Mouse (Mus musculus) adrenal gland, postnatal 25 days (tissue): ENCODE measurements around the gene Arhgef3. TPM values are rescaled to one million over a fixed set of nuclear protein-coding genes. Genes with fewer than 3 reads are reported as not detected.

Source experiments
- DNase-seq: peaks from one replicate; pipeline ENCODE4 v3.0.0; 2021; ENCODE audit warnings: mixed read lengths
- total RNA-seq: library from RNA; stranded (reverse); gene quantifications from 2 replicates; pipeline ENCODE4 v1.2.3, GENCODE M21; 2021

Gene Arhgef3
- total RNA-seq, 1 experiment from 2014 or later: 47.8 TPM

DNA sequence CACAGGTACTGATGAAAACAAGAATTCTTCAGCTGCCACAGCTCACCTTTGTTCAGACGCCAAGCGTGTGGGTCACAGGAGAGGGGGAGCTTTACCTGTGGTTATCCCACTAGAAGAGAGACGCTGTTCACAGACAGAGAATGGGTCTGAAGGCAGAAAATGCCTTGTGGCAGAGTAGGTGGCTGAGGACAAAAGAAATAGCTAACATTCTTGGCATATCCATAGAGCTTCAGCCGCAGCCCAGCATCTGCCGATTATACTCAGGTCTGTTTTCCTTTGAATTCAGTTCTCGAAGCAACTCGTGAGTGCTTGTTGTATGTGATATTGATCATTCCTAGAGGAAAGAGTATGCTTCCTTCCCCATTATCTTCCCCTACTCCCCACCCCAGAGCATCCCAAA is 204.7 kb downstream of the Arhgef3 start:
- DNase-seq: no peak

DNA sequence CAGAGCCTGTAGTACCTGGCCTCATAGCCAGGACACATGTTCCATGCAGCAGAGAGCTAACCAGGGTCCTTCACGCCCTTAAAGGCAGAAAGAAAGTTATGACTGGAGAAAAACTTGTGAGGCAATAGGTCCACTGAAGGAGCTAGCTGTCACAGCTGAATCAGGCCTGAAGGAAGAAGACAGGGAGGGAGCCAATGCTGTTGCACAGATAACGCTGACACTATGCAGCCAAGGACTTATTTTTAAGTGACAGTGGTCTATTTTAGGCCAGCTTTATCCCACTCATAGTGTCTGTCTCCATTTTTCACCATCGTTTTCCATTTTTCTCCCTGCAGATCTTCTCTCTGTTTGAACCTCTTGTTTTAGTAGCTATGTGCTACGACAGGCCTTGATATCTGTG is 207.3 kb downstream of the Arhgef3 start:
- no peak for DNase-seq

DNA sequence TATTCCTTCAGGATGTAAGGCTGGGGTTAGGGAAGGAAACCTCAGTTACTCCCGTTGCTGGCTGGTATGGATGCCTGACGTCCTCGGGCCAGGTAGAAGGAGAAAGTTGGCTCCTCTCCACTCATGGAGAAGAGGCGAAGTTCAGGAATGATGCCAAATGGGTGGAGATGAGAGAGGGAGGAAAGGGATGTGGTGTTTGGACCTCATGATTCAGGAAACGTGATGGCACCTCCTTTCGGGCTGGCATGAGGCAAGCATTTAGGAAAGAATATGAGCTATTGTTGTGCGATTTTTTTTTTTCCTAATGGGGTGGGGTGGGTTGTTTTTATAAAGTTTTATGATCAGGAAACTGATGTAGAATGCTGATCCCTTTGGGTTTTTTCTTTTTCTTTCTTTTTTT is 210.0 kb downstream of the Arhgef3 start:
- DNase-seq: no peak

DNA sequence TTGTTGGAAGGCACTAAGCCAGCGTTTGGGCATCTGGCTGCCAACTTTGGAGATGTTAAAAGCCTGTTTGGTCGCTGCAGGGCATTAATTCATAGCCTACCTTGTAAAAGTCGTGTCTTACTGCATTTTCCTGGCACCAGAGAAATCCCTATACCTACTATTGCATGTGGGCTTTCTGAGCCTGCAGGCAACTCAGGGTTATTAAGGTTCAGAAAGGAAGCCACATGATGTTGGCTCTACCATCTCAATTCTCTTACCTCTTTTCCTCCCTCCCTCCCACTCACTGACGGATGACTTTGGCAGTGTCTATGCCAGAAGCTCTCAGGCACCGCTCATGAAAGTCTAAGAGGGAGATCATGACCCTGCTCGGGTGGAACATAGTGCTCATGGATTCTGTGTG is 210.8 kb downstream of the Arhgef3 start:
- no peak for DNase-seq

DNA sequence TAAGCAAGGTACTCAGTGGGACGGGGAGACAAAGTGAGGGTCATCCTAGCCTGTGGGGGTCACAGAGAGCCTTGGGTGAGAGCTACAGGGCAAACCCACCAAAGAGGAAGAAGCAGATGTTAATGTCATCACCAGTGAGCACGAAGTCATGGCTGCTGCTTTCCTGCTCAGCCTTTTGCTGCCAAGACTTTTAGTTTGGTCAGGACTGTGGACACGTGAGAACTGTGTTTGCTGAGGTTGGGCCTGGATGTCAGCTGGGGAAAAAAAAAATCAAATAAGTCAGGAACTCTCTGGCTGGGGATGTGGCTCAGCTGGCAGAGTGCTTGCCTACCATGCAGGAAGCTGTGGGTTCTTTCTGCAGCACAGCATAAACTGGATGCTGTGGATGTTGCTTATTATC is 213.2 kb downstream of the Arhgef3 start:
- no peak for DNase-seq

DNA sequence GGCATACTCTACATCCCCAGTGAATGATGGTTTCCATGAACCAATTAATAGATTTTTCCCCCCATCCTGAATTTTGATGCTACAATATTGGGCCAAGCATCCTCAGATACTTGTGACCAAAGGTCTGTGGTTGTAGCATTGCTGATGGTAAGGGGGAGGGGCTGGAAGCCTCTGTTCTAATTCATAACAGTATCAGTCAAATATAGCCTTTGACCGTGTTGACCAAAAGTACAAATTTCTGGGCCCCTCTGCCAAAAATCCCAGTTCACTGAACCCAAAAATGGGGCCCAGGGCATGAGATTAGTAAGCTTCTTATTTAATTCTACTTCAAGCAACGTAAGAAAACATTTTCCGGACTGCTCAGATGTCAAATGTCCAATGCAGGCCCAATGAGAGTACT is 214.3 kb downstream of the Arhgef3 start:
- DNase-seq: no peak

DNA sequence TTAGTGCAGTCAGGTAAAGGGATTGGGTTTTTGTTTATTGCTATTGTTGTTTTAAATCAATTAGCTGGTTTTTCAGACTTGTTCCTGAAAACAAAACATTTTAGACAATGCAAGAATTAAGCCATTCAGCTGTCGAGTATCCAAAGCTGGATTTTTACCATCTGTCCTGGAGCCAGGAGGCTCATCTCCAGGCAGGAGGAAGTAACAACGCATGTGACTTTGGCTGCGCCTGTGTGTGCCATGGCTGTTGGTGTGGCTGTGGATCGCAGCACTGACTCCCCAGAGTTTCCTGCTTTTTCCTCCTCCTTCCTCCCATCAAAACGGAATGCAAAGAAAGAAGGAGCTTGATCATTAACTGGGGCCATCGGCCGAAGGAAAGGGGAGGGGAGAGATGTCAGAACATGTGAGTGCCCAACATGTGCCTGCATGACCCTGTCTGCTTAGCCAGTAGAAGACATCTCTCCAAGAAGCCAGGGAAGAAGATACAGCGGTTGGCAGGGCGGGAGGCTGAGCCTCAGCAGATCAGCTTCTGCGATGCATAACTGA is 216.9 kb downstream of the Arhgef3 start:
- DNase-seq: no peak

DNA sequence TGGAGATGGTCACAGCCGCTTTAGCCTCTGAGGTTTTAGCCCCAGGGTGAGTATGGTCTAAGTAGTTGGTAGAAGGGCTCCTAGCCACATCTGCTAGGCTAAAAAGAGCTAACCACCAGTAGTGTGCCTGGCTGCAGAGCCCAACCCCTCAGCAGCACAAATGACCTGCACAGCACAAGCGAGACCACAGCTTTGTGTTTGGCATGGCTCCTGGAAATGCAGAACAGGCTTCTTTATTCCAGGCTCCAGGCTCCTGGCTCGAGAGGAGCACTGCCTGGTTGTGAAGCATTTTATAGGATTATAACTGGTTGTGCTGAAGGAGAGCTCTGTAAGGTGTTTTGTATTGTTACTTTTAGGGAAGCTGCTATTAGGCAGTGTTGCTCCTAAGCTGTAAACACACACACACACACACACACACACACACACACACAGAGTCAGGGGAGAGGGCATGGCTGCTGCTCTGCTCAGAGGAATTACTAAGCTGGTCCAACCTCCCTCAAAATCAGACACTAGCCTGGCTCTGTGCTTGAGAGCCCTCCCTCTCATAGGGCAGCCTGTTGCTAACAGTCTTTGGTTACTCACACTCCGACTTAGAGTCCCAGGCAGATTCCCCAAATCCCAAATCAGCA is 217.8 kb downstream of the Arhgef3 start:
- DNase-seq: no peak

DNA sequence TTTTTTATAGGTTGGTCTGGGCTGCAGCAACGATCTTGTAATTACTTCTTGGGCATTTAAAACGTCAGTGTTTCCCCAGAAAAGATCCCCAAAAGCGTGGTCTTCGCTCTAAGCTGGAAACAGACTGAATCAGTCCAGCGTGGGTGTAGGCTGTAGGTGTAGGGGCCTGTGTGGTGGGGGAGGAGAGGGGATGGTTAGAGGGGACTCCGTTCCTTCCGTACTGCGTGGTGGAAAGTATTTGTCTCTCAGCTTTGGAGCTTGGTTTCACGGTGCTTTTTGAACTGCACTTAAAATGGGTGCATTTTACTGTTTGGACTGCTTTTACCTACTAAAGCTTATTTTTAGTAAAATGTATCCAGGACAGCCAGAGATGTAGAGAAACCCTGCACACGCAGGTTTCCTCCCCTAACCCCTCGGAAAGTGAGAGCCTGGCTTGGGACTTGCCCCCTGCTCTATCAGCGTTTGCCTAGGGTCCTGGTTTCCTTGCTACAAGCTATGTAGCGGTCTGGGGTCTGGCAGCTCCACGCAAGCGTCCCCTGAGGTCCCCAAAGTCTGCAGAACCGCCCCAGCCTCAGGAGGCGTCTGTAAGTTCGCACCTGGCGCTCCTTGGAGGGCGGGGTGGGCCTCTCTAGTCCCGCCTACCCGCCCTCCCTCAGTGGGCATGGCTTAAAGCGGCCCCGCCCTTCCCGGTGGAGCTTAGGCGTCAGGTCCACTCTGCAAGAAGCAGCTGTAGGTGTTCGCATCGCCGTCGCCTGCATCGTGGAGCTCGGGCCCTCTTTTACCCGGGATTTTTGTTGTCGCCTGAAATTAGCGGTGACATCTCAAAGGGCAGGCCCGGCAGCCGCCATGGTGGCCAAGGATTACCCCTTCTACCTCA is 220.9 kb downstream of the Arhgef3 start:
- DNase-seq: peak; percentile 87

DNA sequence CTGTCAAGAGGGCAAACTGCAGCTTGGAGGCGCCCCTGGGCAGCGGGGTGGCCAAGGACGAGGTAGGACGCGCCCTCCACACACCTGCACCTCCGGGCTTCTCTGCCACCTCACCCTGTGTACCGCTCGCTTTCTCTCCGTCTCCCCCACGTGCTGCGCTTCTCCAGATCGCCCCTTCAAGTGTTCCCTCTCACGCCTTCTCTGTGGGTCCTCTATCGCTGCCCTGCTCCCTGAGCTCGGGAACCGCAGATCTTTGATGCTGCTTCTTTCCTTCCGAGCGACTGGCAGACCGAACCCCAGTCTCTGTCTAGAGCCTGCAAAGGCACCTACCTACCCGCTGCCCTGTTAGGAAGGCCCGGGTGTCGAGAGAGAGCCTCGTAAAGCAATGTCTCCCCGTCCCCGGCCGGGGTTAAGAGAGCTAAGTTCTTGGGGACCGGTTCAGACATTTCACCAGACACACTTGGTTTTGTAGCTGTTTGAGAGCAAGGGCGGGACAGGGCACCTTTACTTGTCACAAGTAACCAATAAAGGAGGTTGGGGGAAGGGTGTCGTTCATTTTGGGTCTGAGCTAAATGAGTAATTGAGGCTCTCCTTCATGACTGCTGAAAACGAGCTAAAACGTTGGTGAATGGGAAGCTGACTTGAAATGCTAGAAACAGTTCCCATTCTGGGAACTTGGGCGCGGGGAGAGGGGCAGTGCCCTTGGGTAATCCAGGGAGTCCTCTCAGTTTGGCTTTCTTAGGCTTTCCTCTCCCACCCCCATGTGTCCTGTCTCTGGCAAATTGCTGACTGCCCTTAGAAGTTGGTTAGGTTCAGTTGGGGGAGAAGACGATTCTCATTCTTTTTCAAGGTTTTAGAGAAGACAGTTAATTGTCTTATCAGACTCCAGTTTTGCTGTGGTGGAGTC is 221.8 kb downstream of the Arhgef3 start:
- DNase-seq: peak; percentile 18

DNA sequence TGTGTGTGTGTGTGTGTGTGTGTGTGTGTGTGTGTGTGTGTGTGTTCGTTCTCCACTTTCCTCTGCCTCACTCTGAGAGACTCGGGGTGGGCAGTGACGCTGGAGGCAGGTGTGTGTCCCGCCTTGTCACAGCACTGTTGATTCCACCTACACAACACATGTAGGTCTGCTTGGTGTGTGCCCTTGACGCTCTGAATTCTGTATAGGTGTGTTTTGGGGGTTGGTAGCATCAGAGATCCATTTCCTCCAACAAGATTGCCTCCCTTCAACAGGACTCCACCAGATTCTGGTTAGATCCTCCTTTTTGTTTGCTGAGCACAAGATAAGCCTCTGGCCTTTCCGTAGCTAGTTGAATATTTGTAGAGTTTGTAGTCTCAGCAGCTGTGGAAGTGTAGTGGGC is 222.5 kb downstream of the Arhgef3 start:
- no peak for DNase-seq

DNA sequence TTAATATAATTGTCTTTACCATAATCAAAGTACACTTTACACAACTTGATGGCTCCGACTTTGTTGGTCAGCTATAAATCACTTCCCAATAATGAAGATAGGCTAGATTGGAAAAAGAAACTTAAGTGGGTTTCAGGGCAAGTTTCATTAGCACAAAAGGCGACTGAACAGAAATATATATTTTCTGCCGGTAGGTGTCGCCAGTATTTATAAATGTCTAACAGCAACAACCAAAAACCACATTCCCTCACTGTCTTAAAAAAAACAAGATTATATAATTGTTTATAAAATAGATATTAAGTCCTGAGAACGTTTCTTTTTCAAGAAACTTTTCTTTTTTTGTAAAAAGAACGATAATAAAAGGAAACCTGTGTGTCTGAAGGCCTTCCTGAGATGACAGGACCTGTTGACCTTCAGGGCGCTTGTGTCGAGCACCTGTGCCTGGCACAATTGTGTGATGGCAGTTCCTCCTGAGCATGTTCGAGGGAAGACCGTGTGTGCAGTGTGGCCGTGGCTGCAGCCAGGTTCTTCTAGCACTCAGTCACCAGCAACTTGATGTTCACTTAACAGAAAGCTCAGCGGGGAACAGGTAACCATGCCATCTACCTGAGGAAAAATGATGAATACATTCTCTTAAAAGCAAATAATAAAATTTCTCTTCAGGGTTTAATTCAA is 223.5 kb downstream of the Arhgef3 start:
- DNase-seq: no peak

DNA sequence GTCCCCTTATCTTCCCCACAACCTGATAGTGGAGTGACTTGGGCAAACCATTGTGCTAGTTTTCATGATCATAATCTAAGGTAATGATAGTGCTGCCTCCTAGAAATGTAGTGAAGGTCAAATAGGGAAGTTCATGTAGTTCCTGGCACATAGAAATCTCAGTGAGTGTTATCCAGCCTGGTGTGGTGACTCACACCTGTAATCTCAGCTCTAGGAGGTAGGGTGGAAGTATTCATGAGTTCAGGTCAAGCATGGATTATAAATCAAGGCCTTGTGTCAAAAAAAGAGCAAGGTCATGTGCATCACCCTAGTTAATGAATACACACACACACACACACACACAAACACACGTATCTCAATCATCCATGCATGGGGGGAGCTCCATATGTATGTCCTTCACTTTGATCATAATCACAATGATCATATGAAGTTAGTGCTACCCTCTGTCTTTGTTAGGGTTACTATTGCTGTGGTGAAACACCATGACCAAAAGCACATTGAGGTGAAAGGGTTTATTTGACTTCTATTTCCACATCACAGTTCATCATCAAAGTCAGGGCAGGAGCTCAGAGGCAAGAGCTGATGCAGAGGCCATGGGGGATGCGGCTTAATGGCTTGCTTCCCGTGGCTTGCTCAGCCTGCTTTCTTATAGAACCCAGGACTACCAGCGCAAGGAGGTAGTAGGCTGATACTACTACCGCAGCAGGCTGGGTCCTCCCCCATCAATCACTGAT is 226.2 kb downstream of the Arhgef3 start:
- no peak for DNase-seq

DNA sequence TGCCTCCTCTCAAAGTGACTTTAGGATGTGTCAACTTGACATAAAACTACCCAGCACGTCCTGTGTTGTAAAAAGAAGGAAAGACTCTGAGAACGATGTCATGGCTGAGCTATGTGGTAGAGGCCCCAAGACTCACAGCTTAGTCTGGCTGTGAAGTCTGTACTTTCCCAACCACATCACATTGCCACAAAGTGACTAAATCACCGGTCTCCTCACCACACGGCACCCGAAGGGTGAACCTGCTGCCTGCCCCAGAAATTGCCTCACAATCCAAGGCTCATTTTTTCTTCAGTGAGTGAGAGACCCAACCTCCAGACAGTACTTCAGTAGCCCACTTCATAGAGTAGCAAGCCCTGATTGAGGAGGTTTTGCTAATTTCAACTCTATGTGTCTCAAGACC is 226.8 kb downstream of the Arhgef3 start:
- DNase-seq: no peak

DNA sequence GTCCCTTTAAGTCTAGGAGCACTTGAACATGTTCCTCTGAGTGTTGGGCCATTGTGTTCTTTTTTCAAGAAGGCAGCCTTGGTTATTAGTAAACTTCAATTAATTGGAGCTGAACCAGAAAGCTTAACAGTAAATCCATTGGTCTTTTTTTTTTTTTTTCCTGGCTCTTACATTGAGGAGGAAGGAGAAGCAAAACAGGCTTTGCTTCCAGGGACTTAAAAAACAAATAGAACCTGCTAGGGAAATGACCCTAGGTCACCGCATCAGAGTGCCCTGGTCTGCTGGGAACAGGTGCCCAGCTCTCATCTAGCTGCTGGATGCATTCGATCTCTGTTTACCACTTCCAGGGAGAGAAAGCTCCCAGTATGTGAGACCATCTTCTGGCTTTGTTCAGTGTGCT is 227.8 kb downstream of the Arhgef3 start:
- no peak for DNase-seq

DNA sequence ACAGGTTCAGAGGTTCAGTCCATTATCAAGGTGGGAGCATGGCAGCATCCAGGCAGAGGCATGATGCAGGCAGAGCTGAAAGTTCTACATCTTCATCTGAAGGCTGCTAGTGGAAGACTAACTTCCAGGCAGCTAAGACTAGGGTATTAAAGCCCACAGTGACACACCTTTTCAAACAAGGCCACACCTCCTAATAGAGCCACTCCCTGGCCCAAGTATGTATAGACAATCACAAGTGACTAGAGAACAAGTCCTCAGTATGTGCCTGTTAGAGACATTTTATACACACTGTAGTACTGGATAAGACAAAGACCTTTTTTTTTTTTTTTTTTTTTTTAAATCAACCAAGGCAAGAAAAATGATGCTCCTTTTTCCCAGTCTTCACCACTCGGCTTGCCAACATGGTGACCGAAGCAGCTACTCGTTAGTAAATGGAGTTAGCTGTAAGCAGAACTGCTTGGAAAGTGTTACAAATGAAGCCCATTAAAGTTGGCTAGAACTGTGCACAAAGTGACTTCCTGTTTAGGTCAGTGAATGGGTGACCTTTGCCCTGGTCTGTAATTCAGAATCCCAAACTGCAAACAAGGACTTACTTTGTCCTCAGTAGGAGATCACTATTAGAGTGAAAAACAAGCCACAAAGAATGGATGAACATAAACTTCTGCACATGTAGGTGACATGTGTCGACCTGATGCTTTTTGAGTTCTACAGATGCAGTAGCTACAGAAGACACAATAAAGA is 229.7 kb downstream of the Arhgef3 start:
- no peak for DNase-seq

DNA sequence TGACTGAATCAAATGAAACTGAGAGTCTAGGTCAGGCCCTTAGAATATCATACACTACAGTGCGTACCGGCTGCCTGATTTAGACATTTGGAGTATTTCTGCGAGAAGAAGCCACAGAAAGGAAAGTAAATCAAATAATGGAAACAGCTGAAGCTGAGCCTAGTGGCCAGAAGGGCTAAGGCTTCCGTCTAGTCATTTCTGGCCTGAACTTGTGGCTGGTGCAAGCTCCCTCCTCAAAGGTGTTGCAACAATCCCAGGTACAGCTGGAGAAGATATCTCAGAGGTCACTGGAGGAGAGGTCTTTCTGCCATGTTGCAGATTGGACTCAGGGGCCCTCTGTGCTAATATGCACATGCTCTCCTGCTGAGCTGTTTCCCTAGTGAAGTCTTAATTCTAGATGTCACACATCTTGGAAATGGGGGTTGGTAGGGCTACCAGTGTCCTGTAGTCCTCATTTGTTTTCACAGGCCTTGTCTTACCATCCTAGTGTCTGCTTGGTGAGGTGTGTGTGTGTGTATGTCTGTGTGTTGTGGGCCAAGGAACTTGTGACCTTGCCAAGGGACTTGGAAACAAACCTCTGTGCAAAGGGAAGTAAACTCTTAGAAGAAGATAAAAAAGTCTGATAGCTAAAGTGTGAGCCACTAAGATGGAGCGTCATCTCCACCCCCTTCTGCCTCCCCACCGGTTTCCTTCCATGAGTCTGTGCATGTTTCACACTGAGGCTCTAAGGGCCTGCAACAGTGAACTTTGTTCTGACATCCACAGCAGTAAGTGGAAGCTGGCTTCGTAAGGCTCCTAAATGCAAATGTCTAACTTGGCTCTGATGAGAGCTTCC is 230.6 kb downstream of the Arhgef3 start:
- no peak for DNase-seq

DNA sequence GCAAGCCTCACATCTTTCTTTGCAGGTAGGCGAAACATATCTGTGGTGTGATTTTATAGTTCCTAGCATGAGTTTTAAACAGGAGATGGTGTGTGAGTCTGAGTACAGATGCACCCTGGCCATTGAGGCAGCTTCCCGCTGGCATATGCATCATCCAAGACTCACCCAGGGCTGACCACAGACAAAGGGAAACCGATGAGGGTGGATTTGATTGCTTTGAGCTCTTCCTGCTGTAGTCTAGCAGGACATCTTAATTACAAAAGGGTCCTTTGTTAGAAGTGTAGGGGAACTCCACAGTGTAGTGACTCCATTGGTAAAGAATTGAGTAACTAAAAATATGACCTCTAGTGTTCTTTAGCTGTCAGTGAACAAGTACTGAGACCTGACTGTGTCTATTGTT is 232.5 kb downstream of the Arhgef3 start:
- no peak for DNase-seq

DNA sequence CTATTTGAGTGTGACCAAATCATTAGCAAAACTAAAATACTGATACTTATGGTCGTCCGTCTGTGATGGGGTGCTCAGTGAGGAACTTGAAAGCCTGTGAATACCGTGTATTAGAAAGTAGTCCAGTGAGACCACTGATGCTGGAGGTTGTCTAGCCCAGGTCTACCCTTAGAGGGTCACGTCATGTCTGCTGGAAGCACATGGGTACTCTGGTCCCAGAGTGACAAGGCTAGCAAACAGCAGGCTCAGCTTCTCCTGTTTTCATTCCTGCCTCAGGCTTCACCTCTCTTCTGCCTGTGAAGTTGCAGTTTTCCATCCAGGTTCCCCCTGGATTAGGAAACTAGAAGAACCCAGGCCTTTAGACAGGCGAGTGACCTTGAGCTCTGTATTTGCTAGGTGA is 233.0 kb downstream of the Arhgef3 start:
- no peak for DNase-seq

DNA sequence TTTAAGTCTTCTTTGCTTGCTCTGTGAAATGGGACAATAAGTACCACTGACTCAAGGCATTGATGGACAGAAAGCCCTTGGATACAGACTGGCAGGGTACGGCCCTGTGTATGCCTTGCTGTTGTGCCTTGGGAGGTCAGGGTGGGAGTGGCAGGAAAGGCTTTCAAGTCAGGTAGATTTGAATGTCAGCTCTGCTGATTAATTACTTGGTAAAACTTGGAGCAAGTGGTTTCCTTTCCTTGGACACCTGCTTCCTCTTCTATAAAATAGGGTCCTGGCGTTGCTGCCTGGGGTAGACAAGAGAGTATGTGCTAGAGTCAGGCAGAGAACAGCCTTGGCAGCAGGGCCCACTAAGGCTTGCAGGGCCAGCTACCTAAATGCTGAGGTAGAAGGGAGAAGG is 233.4 kb downstream of the Arhgef3 start:
- no peak for DNase-seq
